Mouse (Mus musculus): ENCODE data around the gene Olfr985. TPM values are rescaled to one million over a fixed set of nuclear protein-coding genes. Genes with fewer than 3 reads are reported as not detected.

The Olfr985 gene
- polyA plus RNA-seq, 1 experiment: 0.64 TPM

- H3K9me3 ChIP-seq (replicated peaks; ENCODE audit: control insufficient read depth, insufficient read depth, low read length, poor library complexity, severe bottlenecking): no peaks in the 10 kb centered on the region
- H3K4me3 ChIP-seq (ENCODE audit: low read depth, low read length): no peak within 1 kb of the TSS
- H3K4me1 ChIP-seq (ENCODE audit: control insufficient read depth, insufficient read depth, low read length): no peaks in the 10 kb centered on the region
- no peaks in the 10 kb centered on the region for H3K36me3 ChIP-seq (ENCODE audit: control insufficient read depth, insufficient read depth, low read length, poor library complexity, severe bottlenecking)
- no peak within 1 kb of the TSS for H3K9ac ChIP-seq (ENCODE audit: low read depth, poor library complexity, severe bottlenecking)
- TF ChIP-seq EP300 (IDR thresholded peaks at IDR 0.05; ENCODE audit: insufficient read depth, low read depth, low read length): no peak
- TF ChIP-seq POLR2A (IDR thresholded peaks at IDR 0.05; ENCODE audit: insufficient read depth, low read length): no peak
- no peaks in the 10 kb centered on the region for H3K27me3 ChIP-seq (ENCODE audit: control insufficient read depth, insufficient read depth, low read length, poor library complexity, severe bottlenecking)
- H3K27ac ChIP-seq (ENCODE audit: insufficient read depth, low read length): no peak within 1 kb of the TSS
Measured at GRCm38 (mm10) chr9:40093495-40093894, 36.5 kb downstream of the Olfr985 start, which contains the start of gene Olfr983. Olfr983 (minus strand) TSS chr9:40093595.

Other genes starting within 250 kb of the Olfr985 start
- not detected in 2 replicates for gene Olfr229, start 222.8 kb downstream of the Olfr985 start, polyA plus RNA-seq (2011; ENCODE audit: insufficient read depth, insufficient read length, low read depth, missing spikeins)
- gene Olfr974, start 192.7 kb downstream of the Olfr985 start, polyA plus RNA-seq (2011; ENCODE audit: insufficient read depth, insufficient read length, low read depth, missing spikeins): not detected in 2 replicates
- 0.36 TPM in 1 of 2 replicates, not detected in the other for gene Olfr975, start 178.1 kb downstream of the Olfr985 start, polyA plus RNA-seq (2011; ENCODE audit: insufficient read depth, insufficient read length, low read depth, missing spikeins)
- gene Olfr976, start 169.1 kb downstream of the Olfr985 start, polyA plus RNA-seq (2011; ENCODE audit: insufficient read depth, insufficient read length, low read depth, missing spikeins): 0.19 TPM in 1 of 2 replicates, not detected in the other
- gene Olfr978, start 138.1 kb downstream of the Olfr985 start, polyA plus RNA-seq (2011; ENCODE audit: insufficient read depth, insufficient read length, low read depth, missing spikeins): not detected in 2 replicates
- not detected in 2 replicates for gene Olfr979, start 126.7 kb downstream of the Olfr985 start, polyA plus RNA-seq (2011; ENCODE audit: insufficient read depth, insufficient read length, low read depth, missing spikeins)
- gene Olfr980, start 120.6 kb downstream of the Olfr985 start, polyA plus RNA-seq (2011; ENCODE audit: insufficient read depth, insufficient read length, low read depth, missing spikeins): not detected in 2 replicates
- gene Olfr981, start 108.7 kb downstream of the Olfr985 start, polyA plus RNA-seq (2011; ENCODE audit: insufficient read depth, insufficient read length, low read depth, missing spikeins): 0.15 TPM in 1 of 2 replicates, not detected in the other
- gene Olfr982, start 56.4 kb downstream of the Olfr985 start, polyA plus RNA-seq (2011; ENCODE audit: insufficient read depth, insufficient read length, low read depth, missing spikeins): not detected in 2 replicates
- gene Olfr983, start 36.6 kb downstream of the Olfr985 start, polyA plus RNA-seq (2011; ENCODE audit: insufficient read depth, insufficient read length, low read depth, missing spikeins): 0.16 and 0.21 TPM in 2 replicates
- 0.42 and 0.43 TPM in 2 replicates for gene Olfr984, start 16.0 kb downstream of the Olfr985 start, polyA plus RNA-seq (2011; ENCODE audit: insufficient read depth, insufficient read length, low read depth, missing spikeins)
- gene Tmem225, start 17.9 kb upstream of the Olfr985 start, polyA plus RNA-seq (2011; ENCODE audit: insufficient read depth, insufficient read length, low read depth, missing spikeins): not detected in 2 replicates
- not detected in 2 replicates for gene Olfr986, start 50.7 kb upstream of the Olfr985 start, polyA plus RNA-seq (2011; ENCODE audit: insufficient read depth, insufficient read length, low read depth, missing spikeins)
- 2.5 and 2.6 TPM in 2 replicates for gene Zfp202, start 62.1 kb upstream of the Olfr985 start, polyA plus RNA-seq (2011; ENCODE audit: insufficient read depth, insufficient read length, low read depth, missing spikeins)
- gene Scn3b, start 139.0 kb upstream of the Olfr985 start, polyA plus RNA-seq (2011; ENCODE audit: insufficient read depth, insufficient read length, low read depth, missing spikeins): 7.2 and 9.9 TPM in 2 replicates

Measured in ES-Bruce4 (cell line).